Mouse (Mus musculus): ENCODE measurements around the gene Gm3045.
A peak's percentile ranks its signal among the peaks of the same experiment; 100 is the strongest.

Gene Gm3045

DNA sequence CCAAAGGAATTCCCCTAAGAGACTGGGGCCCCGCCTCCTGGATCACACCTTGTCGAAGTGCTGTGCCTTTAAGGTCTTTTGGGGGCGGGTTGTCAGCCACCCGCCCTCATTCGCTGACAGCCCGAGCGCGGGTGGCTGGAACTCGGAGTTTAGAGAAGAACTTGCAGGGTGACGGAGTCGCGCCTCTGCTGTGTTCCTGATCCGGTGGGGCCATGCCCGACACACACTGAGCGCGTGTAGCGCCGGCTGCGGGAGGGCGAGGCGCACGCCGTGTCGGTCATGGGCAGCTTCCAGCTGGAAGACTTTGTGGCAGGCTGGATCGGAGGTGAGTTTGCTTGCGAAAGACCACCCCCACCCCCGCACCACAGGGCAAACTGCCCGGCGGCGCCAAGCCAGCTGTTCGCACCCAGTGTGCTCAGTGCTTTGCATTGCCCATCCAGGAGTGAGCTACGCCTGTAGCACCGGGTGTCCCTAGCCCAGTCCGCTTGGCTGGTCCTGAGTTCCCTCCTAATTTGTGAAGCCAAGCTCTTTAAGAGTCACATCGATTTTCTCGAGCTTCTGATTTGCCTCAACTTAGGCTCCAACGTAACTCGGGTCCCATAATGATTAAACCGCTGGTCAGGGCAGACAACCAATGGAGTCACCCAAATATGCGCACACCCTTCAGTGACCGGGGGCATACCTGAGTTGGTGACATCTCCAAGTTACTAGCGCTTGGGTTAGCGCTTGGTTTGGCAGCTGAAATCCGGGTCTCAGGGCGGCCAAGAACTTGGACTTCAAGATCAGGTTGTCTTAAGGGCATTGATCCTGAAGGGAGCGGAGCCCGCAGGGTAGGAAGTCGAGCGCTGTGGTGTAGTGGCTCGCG, 12.0 kb downstream of the Gm3045 start, which contains the start of gene Slc25a48:
TSS of gene Slc25a48 (plus strand) at position 145 of the 865 bp plus-strand sequence.
- DNase-seq: no peak

DNA sequence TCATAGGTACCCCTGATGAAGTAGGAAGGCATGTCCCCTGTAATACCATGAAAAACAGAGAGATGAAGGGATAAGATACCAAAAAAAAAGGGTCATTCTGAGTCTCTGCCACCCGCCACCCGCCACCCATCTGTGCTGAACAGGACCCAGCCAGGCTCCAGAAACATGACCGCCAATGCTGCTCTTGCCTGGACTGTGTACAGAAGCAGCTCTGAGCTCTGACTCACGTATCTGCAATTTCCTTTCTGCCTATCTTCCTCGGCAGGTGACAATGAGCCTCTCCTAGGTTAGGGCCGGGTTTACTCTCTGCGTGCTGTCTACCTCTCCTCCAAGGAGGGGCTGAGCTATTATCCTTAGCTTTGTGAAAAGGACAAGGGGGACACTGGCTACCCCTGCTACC, 17.0 kb downstream of the Gm3045 start:
- DNase-seq: no peak

DNA sequence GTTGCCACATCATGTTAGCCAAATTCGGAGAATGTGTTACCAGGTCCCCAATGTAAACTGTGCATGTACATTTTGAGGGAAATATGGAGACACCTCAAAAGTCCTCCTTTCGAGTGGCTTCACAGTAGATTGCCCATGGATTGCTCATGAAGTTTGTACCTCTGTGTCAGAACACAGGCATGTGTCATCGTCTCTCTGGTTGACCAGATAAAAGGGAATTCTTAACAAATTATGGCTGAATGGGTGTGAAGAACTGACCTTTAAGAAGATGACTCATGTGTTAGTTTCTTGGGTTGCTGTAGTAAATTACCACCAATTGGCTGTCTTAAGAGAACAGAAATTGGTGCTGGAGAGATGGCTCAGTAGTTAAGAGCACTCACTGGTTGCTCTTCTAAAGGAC, 17.7 kb downstream of the Gm3045 start:
- DNase-seq: no peak

DNA sequence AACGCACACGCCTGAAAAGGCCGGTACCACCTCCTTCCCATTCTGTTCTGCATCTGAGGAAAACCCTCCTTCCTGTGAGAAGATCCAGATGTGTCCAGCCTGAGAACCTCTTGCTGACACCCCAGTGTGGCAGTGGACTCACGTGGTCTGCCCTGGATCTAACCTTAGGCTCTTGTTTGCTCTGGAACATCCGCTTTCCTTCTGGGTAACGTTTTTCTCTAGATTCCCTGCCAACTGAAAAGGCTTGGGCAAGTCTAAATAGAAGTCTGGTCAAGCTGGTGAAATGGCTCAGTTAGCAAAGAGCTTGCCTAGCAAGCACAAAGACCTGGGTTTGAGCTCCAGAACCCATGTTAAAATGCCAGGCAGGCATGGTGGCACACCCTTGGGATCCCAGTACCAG, 18.6 kb downstream of the Gm3045 start:
- no peak for DNase-seq

DNA sequence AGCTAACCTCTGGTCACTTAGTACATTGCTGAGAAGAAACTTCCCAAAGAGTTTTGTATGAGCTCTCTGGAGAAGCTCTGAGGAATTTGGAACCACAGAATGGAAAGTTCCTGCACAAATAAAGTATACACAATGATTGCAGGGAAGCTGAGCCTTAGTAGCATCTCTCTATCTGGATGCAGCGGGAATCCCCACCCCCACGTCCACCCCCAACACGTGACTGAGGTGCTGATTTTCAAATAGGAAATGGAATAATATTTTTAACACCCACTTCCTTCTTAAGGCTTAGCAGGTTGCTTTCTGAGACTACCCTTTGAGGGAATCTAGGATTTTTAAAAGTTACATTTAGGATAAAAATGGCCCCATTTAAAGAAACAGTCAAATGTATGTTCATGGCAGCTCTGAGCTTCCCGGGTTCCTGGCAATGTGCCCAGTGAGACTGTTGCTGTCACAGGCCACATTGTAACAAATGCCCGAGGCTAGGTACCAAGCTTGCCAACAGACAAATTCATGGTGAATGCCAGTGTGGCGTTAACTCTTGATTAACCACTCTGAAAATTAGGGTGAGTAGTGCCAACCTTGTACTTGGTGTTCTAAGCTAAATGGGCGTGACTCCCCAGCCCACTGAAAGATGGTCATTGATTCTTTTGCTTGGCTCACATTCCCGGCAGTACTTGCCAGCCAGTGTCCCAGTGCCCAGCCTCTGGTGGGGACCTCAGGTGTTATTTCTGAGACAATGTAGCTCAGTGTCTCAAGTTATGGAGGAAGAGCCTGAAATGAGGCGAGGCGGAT, 23.0 kb downstream of the Gm3045 start:
- DNase-seq: no peak

DNA sequence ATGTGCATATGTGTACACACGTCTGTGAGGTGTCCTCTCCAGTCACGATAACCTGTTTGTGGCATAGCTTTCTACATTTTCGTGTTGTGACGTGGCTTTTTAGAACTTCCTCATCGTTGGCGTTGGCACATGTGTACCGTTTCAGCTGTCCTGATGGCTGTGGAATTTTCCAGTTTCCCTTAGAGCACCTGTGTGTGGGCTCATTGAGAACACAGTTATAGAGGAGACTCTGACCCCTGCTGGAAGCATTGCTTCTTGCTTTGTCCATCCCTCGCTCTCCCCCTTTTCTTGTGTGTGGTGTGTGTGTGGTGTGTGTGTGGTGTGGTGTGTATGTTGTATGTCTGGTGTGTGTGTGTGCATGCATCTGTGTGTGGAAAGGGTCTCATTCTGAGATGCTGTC, 23.6 kb downstream of the Gm3045 start:
- DNase-seq: no peak

DNA sequence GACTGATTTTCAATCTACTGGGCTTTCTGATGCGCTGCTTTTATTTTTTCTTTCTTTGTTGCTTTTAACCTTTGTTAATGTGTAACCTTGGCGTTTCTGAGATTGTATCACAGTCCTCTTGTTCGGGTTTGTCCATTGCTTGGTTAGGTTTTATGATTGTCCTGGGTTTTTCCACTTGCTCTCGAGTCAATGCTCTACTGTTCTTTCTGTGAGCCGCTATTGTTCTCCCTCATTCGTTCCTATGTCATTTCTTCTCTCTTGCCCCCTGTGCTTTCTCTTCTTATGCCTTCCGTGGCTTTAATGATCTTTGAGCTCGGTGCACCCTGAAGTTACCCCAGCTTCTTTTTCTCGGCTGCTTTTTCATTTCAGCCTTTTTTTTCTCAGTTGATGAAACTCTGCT, 31.6 kb downstream of the Gm3045 start:
- DNase-seq: no peak

DNA sequence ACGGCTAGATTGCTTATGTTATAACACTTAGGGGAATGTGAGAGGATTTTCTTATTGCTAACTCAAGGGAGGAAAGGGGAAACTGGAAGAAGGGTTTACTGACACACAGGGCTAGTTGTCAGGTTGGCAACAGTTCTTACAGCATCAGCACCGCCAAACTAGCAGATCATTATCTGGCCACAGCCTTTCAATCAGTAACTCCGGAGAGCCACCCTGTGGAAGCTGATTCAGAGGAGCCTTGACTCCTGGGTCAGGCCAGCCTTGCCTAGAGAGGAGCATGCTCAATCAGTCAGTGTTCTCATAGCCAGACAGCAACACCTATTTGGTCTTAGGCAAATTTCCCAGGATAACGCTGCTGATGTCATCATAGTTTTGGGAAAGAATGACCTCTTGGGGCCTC, 35.1 kb downstream of the Gm3045 start:
- DNase-seq: no peak

DNA sequence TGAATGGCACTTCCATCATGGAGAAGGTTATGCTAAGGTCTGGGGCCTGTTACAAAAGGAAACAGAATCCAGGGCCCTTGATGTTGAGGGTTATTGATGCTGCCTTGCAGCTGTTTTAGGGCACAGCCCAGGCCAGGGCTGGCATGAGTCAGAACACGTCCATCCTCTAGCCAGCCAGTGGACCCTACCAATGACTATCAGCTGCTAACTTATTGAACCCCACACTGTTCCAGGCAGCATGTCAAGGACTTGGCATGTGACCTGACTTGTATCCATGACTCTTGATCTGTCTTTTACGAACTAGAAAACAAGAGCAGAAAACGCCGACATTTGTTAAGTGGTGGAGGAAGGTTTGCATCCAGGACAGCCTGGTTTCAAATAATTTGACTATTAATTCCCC, 36.4 kb downstream of the Gm3045 start:
- no peak for DNase-seq

DNA sequence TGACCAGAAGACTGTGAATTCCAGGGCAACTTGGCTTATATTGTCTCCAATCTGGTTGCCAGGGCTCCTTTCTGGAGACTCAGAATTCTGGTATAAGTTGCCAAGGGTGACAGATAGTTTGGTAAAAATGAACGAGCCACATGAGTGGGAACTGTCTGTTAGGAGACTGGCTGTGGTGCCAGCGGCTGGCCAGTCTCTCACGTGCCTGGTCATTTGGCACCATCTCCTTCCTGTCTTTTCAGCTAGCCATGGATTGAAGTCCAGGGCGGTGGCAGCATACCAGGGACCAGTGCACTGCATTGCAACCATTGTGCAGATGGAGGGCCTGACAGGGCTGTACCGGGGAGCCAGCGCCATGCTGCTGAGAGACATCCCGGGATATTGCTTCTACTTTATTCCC, 36.9 kb downstream of the Gm3045 start:
- DNase-seq: no peak

DNA sequence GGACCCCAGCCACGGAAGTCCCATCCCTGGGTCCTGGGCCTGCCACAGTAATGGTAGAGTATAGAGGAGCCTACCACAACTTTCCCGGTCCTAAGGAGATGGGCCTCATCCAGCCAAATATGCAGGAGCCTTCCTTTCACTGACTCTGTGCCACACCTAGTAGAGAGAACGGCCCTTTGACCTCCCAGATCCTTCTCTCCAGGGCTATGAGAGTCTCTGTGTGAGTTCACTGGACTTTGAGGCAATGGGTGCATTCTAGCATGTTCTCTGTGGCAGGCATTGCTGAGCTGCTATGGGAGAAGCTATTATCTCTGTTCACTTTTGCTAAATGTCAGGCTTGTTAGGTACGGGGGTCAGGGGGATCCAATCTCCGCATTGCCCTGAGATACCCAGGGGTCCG, 37.4 kb downstream of the Gm3045 start:
- DNase-seq: no peak

DNA sequence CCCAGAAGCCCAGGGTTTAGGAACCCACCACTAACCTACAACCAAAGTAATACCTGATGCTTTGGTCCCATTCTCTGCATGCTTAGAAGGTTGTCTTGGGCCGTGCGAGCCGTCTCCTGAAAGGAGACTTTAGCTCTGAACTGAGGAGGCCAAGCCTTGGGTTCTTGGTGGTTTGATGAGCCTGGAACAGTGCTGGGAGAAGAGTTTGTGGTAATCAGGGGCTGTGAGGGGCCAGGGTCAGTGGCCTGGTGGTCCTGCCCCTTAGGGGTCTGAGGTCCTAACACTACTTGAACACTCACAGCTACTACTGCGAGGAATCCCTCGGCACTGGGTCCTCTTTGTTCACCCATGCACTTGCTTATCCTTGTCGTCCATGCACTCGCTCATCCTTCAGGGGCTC, 41.4 kb downstream of the Gm3045 start:
- DNase-seq: no peak

DNA sequence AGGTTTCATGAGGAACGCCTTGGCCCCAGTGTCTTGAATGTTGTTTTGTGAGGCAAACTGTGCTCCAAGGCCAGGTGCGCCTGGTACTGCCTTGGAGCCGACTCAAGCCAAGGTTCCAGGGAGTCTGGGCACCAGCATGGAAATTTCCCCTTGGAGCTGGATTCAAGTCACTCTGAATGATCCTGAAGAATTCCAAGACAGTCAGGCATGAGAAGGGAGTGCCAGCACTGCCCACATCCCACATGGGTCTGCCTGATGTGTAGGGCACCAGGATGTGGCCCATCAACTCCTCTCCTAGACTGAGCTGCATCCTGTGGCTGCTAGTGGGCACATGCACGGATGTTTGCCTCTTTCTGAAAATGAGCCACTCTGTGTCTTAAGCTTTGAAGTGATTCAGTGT, 42.1 kb downstream of the Gm3045 start:
- no peak for DNase-seq

DNA sequence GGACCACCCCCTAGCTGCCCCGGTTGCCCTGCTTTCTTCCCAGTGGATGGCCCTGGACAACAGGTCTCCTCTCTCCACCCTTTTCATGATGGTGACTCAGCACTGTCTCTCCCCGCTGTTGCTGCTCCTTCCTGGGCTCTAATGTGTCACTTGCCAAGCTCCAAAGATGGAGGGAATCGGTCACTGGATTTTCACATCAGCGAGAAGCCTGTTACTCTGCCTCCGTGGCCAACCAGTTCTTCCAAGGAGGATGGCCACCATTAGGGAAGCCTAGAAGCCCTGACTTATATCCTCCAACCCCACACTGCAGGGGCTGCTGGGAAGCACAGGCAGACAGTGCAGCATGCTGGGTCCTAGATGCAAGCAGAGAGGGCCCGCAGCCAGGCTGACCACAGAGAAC, 44.8 kb downstream of the Gm3045 start:
- no peak for DNase-seq

DNA sequence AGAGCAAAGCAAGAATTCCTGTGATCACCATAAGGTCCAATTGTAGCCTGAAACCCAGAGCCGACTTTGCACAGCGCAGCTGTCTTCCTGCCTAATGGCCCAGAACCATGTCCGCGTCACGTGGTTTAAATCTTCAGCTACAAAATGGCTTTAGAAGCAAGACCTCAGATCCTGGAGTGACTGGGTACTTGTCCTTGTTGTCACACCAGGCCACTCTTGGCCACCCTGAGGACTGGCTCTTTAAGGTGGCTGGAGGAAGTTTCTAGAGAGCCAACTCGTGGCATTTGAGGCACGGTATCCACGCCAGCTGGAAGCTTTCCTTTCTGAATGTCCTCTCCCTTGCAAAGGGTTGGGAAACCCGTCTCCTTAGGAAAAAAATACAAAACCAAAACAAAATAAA, 45.6 kb downstream of the Gm3045 start:
- DNase-seq: no peak

DNA sequence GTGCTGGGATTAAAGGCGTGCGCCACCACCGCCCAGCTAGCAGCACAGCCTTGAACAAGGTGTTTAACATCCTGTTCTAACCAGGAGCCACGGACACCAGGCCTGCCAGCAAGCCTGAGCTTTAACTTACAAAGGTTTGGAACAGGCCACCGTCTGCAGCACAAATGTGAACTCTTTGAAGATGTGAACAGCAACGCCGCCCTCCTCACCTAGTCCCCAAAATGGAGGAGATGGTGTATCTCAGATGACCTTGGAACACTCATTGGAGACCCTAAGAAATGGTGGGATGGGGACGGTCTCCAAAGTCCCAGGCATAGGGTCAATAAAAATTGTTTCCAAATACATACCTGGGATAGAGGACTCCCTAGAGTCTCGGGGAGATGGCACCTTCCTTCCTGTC, 46.3 kb downstream of the Gm3045 start:
- no peak for DNase-seq

DNA sequence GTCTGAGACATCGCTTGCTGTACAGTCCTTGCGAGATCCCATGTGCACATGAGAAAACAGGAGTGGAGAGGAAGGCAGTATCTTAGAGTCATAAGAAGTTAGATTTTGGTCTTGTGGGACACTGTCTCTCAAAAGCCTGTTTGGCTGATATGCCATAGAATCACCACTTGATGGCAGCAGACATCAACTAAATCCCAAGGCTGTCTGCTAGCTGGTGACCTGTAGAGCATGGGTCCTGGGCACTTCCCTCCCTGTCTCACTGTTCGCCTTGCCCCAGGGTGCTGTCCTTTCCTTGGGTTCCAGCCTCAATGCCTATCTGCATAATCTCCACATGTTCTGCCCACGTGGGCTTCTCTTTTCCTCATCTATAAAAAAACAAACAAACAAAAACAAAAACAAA, 49.0 kb downstream of the Gm3045 start:
- peak; percentile 27 for DNase-seq

DNA sequence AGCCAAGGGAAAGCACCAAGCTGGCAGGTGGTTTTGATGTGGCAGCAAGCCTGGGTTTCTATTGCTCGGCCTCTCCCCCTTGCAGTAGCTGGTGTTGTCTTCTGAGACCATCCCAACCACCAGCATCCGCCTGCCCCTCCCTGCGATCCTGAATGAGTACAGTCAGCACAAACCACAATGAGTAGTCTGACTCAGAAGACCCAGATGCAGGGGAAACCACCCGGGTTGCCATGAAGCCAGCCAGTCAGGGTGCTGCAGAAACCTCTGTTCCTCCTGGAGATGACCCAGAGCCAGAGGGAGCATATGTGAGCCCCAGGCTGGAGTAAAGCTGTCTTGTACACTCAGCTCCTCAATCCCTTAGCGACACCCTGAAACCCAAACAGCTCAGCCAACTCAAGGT, 50.4 kb downstream of the Gm3045 start:
- DNase-seq: peak; percentile 8

DNA sequence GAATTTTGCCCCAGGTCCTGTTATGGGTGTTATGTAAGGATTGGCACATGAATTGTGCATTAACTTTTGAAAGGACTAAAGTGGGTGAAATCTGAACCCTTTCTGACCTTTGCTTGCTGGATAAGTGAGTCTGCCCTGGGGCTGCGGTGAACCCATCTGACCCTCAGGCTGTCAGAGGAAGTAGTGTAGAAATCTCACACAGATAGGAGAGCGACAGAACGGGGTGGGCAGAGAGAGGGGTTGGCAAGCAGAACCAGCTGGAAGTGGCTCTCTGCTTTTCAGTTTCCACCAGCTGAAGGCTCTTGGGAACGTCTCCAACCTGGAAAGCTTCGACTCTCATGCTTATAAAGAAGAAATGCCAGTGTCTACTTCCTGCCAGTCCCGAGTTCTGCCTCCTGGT, 50.9 kb downstream of the Gm3045 start:
- peak; percentile 26 for DNase-seq

DNA sequence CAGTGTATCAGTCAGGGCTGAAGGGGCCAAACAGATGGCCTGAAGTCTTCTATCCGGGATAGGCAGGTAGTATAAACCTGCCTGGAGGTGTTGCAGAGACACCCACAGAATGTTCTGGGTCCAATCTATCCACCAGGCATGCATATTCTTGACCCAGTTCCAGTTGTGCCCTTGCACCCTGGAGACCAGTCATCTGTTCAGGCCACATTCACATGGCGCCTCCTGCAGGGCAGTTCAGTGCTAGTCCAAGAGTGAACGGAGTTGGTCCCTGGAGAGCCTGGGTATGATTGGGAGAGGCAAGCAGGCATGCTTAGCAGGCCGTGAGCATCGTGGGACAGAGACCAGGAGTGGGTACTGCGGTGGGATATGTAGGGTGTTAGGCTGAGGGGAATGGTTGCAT, 51.6 kb downstream of the Gm3045 start:
- no peak for DNase-seq

DNA sequence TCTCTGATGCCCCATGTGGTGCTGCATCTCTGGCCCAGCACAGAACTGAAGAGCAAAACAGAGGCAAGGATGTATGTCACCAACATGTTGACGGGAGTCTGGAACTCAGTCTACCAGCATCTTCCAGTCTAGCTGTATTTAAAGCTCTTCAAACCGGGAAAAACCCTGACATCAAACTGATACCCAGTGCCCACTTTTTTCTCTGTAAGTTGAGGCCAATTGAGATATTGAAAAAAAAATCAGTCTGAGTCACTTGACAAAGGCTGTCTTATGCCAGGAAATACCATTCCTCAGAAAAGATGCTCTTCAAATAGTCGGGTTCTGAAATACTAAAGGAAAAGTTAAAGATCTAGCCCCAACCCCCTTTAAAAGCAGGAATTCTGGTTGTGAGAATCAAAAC, 55.8 kb downstream of the Gm3045 start, which contains the start of gene Il9:
TSS of gene Il9 (minus strand) at position 101 of the 400 bp plus-strand sequence.
- no peak for DNase-seq

Measured in right cerebral cortex, postnatal 25 days (tissue).